Mouse (Mus musculus) heart, embryonic 16.5 days (tissue): Measurements from ENCODE around the gene Pdpn. TPM values are rescaled to one million over a fixed set of nuclear protein-coding genes. Genes with fewer than 3 reads are reported as not detected.
A peak's percentile ranks its signal among the peaks of the same experiment; 100 is the strongest.

ENCODE experiments used
- ATAC-seq: fragments of 200-750 bp; cut with Nextera tagmentation; replicated peaks from 2 replicates; pipeline ENCODE4 v1.8.0; 2017; ENCODE audit warnings: moderate number of reproducible peaks; ENCODE audit not compliant: insufficient read depth, low FRiP score; ENCODE audit errors: extremely low read depth
- H3K27ac ChIP-seq: fragments of 300-500 bp; sonication (generic); 2 replicates; pipeline ENCODE4 v1.5.1; 2014; ENCODE audit warnings: mild to moderate bottlenecking, low read length, control low read depth, moderate library complexity
- H3K27me3 ChIP-seq: fragments of 300-500 bp; sonication (generic); 2 replicates; pipeline ENCODE4 v1.6.1; 2014; ENCODE audit warnings: low read length, mixed read lengths; ENCODE audit not compliant: control insufficient read depth, insufficient read depth
- H3K36me3 ChIP-seq: fragments of 300-500 bp; sonication (generic); 2 replicates; pipeline ENCODE4 v1.6.1; 2014; ENCODE audit not compliant: control insufficient read depth, insufficient read depth
- H3K4me1 ChIP-seq: fragments of 300-500 bp; sonication (generic); 2 replicates; pipeline ENCODE4 v1.6.1; 2014; ENCODE audit warnings: low read length, mixed read lengths; ENCODE audit not compliant: control insufficient read depth, insufficient read depth
- H3K4me2 ChIP-seq: fragments of 300-500 bp; sonication (generic); 2 replicates; pipeline ENCODE4 v1.6.1; 2014; ENCODE audit warnings: low read depth, mild to moderate bottlenecking, control low read depth, low read length
- H3K4me3 ChIP-seq: fragments of 300-500 bp; sonication (generic); 2 replicates; pipeline ENCODE4 v1.5.1; 2014; ENCODE audit warnings: mild to moderate bottlenecking, control low read depth, low read length
- H3K9ac ChIP-seq: fragments of 300-500 bp; sonication (generic); 2 replicates; pipeline ENCODE4 v1.6.1; 2014; ENCODE audit warnings: low read length, control low read depth
- H3K9me3 ChIP-seq: fragments of 300-500 bp; sonication (generic); replicated peaks from 2 replicates; pipeline ENCODE4 v1.6.1; 2016; ENCODE audit warnings: low read length; ENCODE audit not compliant: control insufficient read depth
- WGBS: fragments of 180-500 bp; shearing (Covaris S2); extraction: QIAGEN DNeasy Blood & Tissue Kit; methylation state at CpG from one replicate; pipeline ENCODE4 v1.1.7; 2014; 5-methylcytosine and 5-hydroxymethylcytosine counted together
- polyA plus RNA-seq: library from polyadenylated mRNA; unstranded; fragments of >200 nt; fragmentation: Nextera tagmentation; extraction: Ambion mirVana; gene quantifications from 2 replicates; pipeline ENCODE4 v1.2.1, GENCODE M21; 2015

Gene Pdpn
- polyA plus RNA-seq, 1 experiment from 2014 or later: 24.1 TPM

GRCm38 (mm10) chr4:143288880-143289279, 10.5 kb downstream of the Pdpn start:
- 36% methylated on average over 7 of the region's 7 CpGs for WGBS
- H3K4me1 ChIP-seq: peaks cover 2% of the 10 kb centered on the region; the same call in 1 of the 2 replicates
- peaks cover 3% of the 10 kb centered on the region; the same call in 1 of the 2 replicates for H3K36me3 ChIP-seq
- peaks cover 2% of the 10 kb centered on the region; the same call in 1 of the 2 replicates for H3K9me3 ChIP-seq
- H3K27ac ChIP-seq: no peak overlapping the region
- no peak overlapping the region for H3K9ac ChIP-seq
- no peak overlapping the region for H3K4me3 ChIP-seq
- no peaks in the 10 kb centered on the region for H3K27me3 ChIP-seq
- no peak overlapping the region for H3K4me2 ChIP-seq
- no peak for ATAC-seq

GRCm38 (mm10) chr4:143288473-143288872, 10.9 kb downstream of the Pdpn start:
- H3K27me3 ChIP-seq: no peaks in the 10 kb centered on the region
- no peak overlapping the region for H3K27ac ChIP-seq
- H3K4me3 ChIP-seq: no peak overlapping the region
- no peak overlapping the region for H3K4me2 ChIP-seq
- no peak for ATAC-seq
- H3K36me3 ChIP-seq: peaks cover 3% of the 10 kb centered on the region; the same call in 1 of the 2 replicates
- 59% methylated on average over 6 of the region's 6 CpGs for WGBS
- H3K9ac ChIP-seq: no peak overlapping the region
- peaks cover 2% of the 10 kb centered on the region; the same call in 1 of the 2 replicates for H3K4me1 ChIP-seq
- H3K9me3 ChIP-seq: peaks cover 2% of the 10 kb centered on the region; the same call in 1 of the 2 replicates

- WGBS: 67% methylated on average over 4 of the region's 4 CpGs
- Histone ChIP-seq H3K4me3 (no peak overlapping the region), H3K4me2 (no peak overlapping the region), H3K9me3 (no peaks in the 10 kb centered on the region), H3K4me1 (peaks cover 2% of the 10 kb centered on the region; the same call in 1 of the 2 replicates), H3K27ac (no peak overlapping the region), H3K36me3 (no peaks in the 10 kb centered on the region), H3K27me3 (no peaks in the 10 kb centered on the region), H3K9ac (no peak overlapping the region)
- ATAC-seq: no peak
Observed at GRCm38 (mm10) chr4:143287065-143287464, 12.3 kb downstream of the Pdpn start.

- Histone ChIP-seq H3K4me2 (no peak overlapping the region), H3K4me3 (no peak overlapping the region), H3K36me3 (no peaks in the 10 kb centered on the region), H3K4me1 (peaks cover 6% of the 10 kb centered on the region; the same call in 1 of the 2 replicates), H3K9me3 (no peaks in the 10 kb centered on the region), H3K27me3 (no peaks in the 10 kb centered on the region), H3K9ac (no peak overlapping the region), H3K27ac (peak overlapping the region; percentile 11; the same call in 1 of the 2 replicates)
- 81% methylated on average over 3 of the region's 3 CpGs for WGBS
- ATAC-seq: no peak
Observed at GRCm38 (mm10) chr4:143280166-143280565, 19.2 kb downstream of the Pdpn start.

GRCm38 (mm10) chr4:143279661-143280060, 19.7 kb downstream of the Pdpn start:
- peaks cover 6% of the 10 kb centered on the region; the same call in 1 of the 2 replicates for H3K4me1 ChIP-seq
- H3K27me3 ChIP-seq: no peaks in the 10 kb centered on the region
- no peaks in the 10 kb centered on the region for H3K36me3 ChIP-seq
- H3K9ac ChIP-seq: no peak overlapping the region
- H3K27ac ChIP-seq: peak overlapping the region; percentile 11; the same call in 1 of the 2 replicates
- H3K4me2 ChIP-seq: no peak overlapping the region
- H3K9me3 ChIP-seq: no peaks in the 10 kb centered on the region
- no peak overlapping the region for H3K4me3 ChIP-seq
- peak; percentile 33; the same call in 1 of the 2 replicates for ATAC-seq
- 41% methylated on average over 12 of the region's 12 CpGs for WGBS

GRCm38 (mm10) chr4:143279016-143279415, 20.3 kb downstream of the Pdpn start:
- no peak for ATAC-seq
- no peaks in the 10 kb centered on the region for H3K36me3 ChIP-seq
- peaks cover 6% of the 10 kb centered on the region; the same call in 1 of the 2 replicates for H3K4me1 ChIP-seq
- H3K4me3 ChIP-seq: no peak overlapping the region
- 0 out of 2 replicates have a peak overlapping the region, but pooled peaks have one; percentile 19 for H3K27ac ChIP-seq
- H3K9me3 ChIP-seq: no peaks in the 10 kb centered on the region
- 85% methylated on average over 5 of the region's 5 CpGs for WGBS
- no peaks in the 10 kb centered on the region for H3K27me3 ChIP-seq
- no peak overlapping the region for H3K4me2 ChIP-seq
- H3K9ac ChIP-seq: no peak overlapping the region

GRCm38 (mm10) chr4:143278429-143278871, 20.9 kb downstream of the Pdpn start:
- H3K9ac ChIP-seq: no peak overlapping the region

GRCm38 (mm10) chr4:143277319-143277718, 22.0 kb downstream of the Pdpn start:
- Histone ChIP-seq H3K9me3 (no peaks in the 10 kb centered on the region), H3K4me2 (no peak overlapping the region), H3K36me3 (no peaks in the 10 kb centered on the region), H3K27me3 (no peaks in the 10 kb centered on the region), H3K9ac (no peak overlapping the region), H3K27ac (no peak overlapping the region), H3K4me1 (peaks cover 6% of the 10 kb centered on the region; the same call in 1 of the 2 replicates), H3K4me3 (no peak overlapping the region)
- WGBS: 83% methylated on average over 6 of the region's 6 CpGs
- no peak for ATAC-seq

More at GRCm38 (mm10) chr4:143278429-143278871, 20.9 kb downstream of the Pdpn start:
- WGBS: 43% methylated on average over 14 of the region's 14 CpGs
- peak; percentile 39; the same call in 1 of the 2 replicates for ATAC-seq
- Histone ChIP-seq H3K27me3 (no peaks in the 10 kb centered on the region), H3K4me1 (peaks cover 6% of the 10 kb centered on the region; the same call in 1 of the 2 replicates), H3K27ac (no peak overlapping the region), H3K4me2 (peak overlapping the region; percentile 8; the same call in 1 of the 2 replicates), H3K36me3 (no peaks in the 10 kb centered on the region), H3K9me3 (no peaks in the 10 kb centered on the region), H3K4me3 (no peak overlapping the region)

- Histone ChIP-seq H3K4me3 (no peak overlapping the region), H3K27ac (no peak overlapping the region), H3K4me2 (no peak overlapping the region), H3K4me1 (no peaks in the 10 kb centered on the region), H3K27me3 (no peaks in the 10 kb centered on the region), H3K36me3 (no peaks in the 10 kb centered on the region), H3K9me3 (no peaks in the 10 kb centered on the region), H3K9ac (no peak overlapping the region)
- WGBS: 84% methylated on average over 6 of the region's 6 CpGs
- ATAC-seq: no peak
Observed at GRCm38 (mm10) chr4:143271571-143271970, 27.8 kb downstream of the Pdpn start.
